Mouse (Mus musculus): ENCODE measurements around the gene Celsr3.

DNA sequence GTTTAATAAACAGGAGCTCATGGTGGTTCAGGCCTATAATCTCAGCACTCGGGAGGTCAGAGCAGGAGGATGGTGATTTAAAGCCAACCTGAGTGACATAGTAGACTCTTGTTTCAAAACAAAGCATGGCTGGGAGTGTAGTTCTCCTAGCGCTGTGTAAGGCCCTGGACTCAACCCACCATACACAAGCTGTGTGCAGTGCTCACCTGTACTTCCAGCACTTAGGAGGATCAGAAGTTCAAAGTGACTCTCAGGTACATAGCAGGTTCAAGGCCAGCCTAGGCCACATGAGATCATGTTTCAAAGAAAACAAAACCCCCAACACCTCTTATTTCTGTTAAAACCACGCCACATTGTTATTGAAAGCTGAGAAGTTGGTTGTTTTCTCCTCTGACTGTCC lies 37.4 kb upstream of the Celsr3 start:
- TF ChIP-seq CTCF (IDR thresholded peaks at IDR 0.05; ENCODE audit: borderline replicate concordance, insufficient read depth, low read depth, low read length), result no peak
- no peak for TF ChIP-seq POLR2A (IDR thresholded peaks at IDR 0.05; ENCODE audit: borderline replicate concordance, insufficient read depth, low read length)

Measured in cerebellum, adult 2 months (tissue).